Mouse (Mus musculus) liver, postnatal 0 days (tissue): ENCODE measurements around the gene Dll3. TPM values are rescaled to one million over a fixed set of nuclear protein-coding genes. Genes with fewer than 3 reads are reported as not detected.
A peak's percentile ranks its signal among the peaks of the same experiment; 100 is the strongest.

Source experiments
- ATAC-seq: fragments of 200-750 bp; cut with Nextera tagmentation; 2 replicates; pipeline ENCODE4 v1.8.0; 2017; ENCODE audit warnings: mild to moderate bottlenecking, moderate library complexity
- DNase-seq: peaks from one replicate; pipeline ENCODE4 v3.0.0-alpha.2; 2016
- H3K27ac ChIP-seq: fragments of 300-500 bp; sonication (generic); 2 replicates; pipeline ENCODE4 v1.5.1; 2014; ENCODE audit warnings: antibody characterized with exemption, moderate library complexity, mild to moderate bottlenecking, low read depth
- H3K27me3 ChIP-seq: fragments of 300-500 bp; sonication (generic); 2 replicates; pipeline ENCODE4 v1.6.1; 2014; ENCODE audit warnings: low read length, control low read depth, mixed read lengths; ENCODE audit not compliant: insufficient read depth
- H3K36me3 ChIP-seq: fragments of 300-500 bp; sonication (generic); replicated peaks from 2 replicates; pipeline ENCODE4 v1.6.1; 2014; ENCODE audit warnings: mild to moderate bottlenecking, control low read depth, low read length, moderate library complexity, mixed read lengths; ENCODE audit not compliant: insufficient read depth
- H3K4me1 ChIP-seq: fragments of 300-500 bp; sonication (generic); 2 replicates; pipeline ENCODE4 v1.6.1; 2014; ENCODE audit warnings: antibody characterized with exemption, mild to moderate bottlenecking, control low read depth; ENCODE audit not compliant: insufficient read depth
- H3K4me2 ChIP-seq: fragments of 300-500 bp; sonication (generic); 2 replicates; pipeline ENCODE4 v1.6.1; 2014; ENCODE audit warnings: low read depth, mild to moderate bottlenecking, low read length, moderate library complexity, mixed read lengths
- H3K4me3 ChIP-seq: fragments of 300-500 bp; sonication (generic); 2 replicates; pipeline ENCODE4 v1.5.1; 2014; ENCODE audit warnings: low read depth, low read length
- H3K9ac ChIP-seq: fragments of 300-500 bp; sonication (generic); replicated peaks from 2 replicates; pipeline ENCODE4 v1.6.1; 2014; ENCODE audit warnings: mild to moderate bottlenecking, moderate library complexity
- H3K9me3 ChIP-seq: fragments of 300-500 bp; sonication (generic); 2 replicates; pipeline ENCODE4 v1.6.1; 2016; ENCODE audit warnings: mild to moderate bottlenecking, control low read depth, low read length, mixed read lengths
- CTCF ChIP-seq: sonication (generic); IDR thresholded peaks from 2 replicates; pipeline ENCODE4 v1.5.1; 2016; ENCODE audit warnings: antibody characterized with exemption, low read depth
- EP300 ChIP-seq: IDR thresholded peaks from 2 replicates; pipeline ENCODE4 v1.6.1; 2016; ENCODE audit warnings: antibody characterized with exemption, low read depth, mild to moderate bottlenecking
- WGBS: fragments of 180-500 bp; shearing (Covaris S2); extraction: QIAGEN DNeasy Blood & Tissue Kit; methylation state at CpG from one replicate; pipeline ENCODE4 v1.1.7; 2014; ENCODE audit not compliant: insufficient replicate concordance; 5-methylcytosine and 5-hydroxymethylcytosine counted together
- polyA plus RNA-seq: library from polyadenylated mRNA; unstranded; fragments of >200 nt; fragmentation: Nextera tagmentation; extraction: Ambion mirVana; gene quantifications from 2 replicates; pipeline ENCODE4 v1.2.1, GENCODE M21; 2015

Gene Dll3
- polyA plus RNA-seq, 1 experiment from 2014 or later, result not detected

- DNase-seq (no peak), ATAC-seq (no peak)
- no peaks in the 10 kb centered on the region for H3K36me3 ChIP-seq
- H3K27me3 ChIP-seq, result peaks cover 8% of the 10 kb centered on the region; the same call in 1 of the 2 replicates
- WGBS, result 56% methylated on average over 3 of the region's 3 CpGs
- no peaks in the 10 kb centered on the region for H3K9me3 ChIP-seq
- H3K4me1 ChIP-seq, result no peaks in the 10 kb centered on the region
- TF ChIP-seq EP300 (no peak), CTCF (peak; percentile 35)
- no peak overlapping the region for H3K4me2 ChIP-seq
- H3K9ac ChIP-seq, result no peak overlapping the region
- no peak overlapping the region for H3K27ac ChIP-seq
- no peak overlapping the region for H3K4me3 ChIP-seq
These were observed 30.3 kb downstream of the Dll3 start for GRCm38 (mm10) chr7:28271761-28272160.

GRCm38 (mm10) chr7:28269355-28269754 is 32.7 kb downstream of the Dll3 start:
- Histone ChIP-seq H3K36me3 (no peaks in the 10 kb centered on the region), H3K4me1 (no peaks in the 10 kb centered on the region), H3K4me3 (no peak overlapping the region), H3K4me2 (no peak overlapping the region), H3K27ac (no peak overlapping the region), H3K9ac (no peak overlapping the region), H3K9me3 (no peaks in the 10 kb centered on the region), H3K27me3 (peaks cover 8% of the 10 kb centered on the region; the same call in 1 of the 2 replicates)
- ATAC-seq, result no peak
- DNase-seq, result no peak
- no peak for TF ChIP-seq EP300
- TF ChIP-seq CTCF, result peak; percentile 32; the same call in 1 of the 2 replicates
- WGBS, result 86% methylated on average over 12 of the region's 12 CpGs

- no peaks in the 10 kb centered on the region for H3K36me3 ChIP-seq
- DNase-seq, result no peak
- no peak for ATAC-seq
- H3K27me3 ChIP-seq, result peaks cover 8% of the 10 kb centered on the region; the same call in 1 of the 2 replicates
- no peak overlapping the region for H3K27ac ChIP-seq
- peak overlapping the region; percentile 72 for H3K4me2 ChIP-seq
- TF ChIP-seq CTCF (no peak), EP300 (no peak)
- H3K4me3 ChIP-seq, result peak overlapping the region; percentile 54
- 29% methylated on average over 16 of the region's 16 CpGs for WGBS
- peak overlapping the region; percentile 68 for H3K9ac ChIP-seq
- H3K9me3 ChIP-seq, result no peaks in the 10 kb centered on the region
- H3K4me1 ChIP-seq, result no peaks in the 10 kb centered on the region
These were observed 33.5 kb downstream of the Dll3 start for GRCm38 (mm10) chr7:28268576-28268975.

GRCm38 (mm10) chr7:28268042-28268531 is 34.0 kb downstream of the Dll3 start:
- WGBS, result 2% methylated on average over 38 of the region's 62 CpGs
- H3K27ac ChIP-seq, result peak overlapping the region; percentile 39; the same call in 1 of the 2 replicates
- DNase-seq, result peak; percentile 54
- peaks cover 8% of the 10 kb centered on the region; the same call in 1 of the 2 replicates for H3K27me3 ChIP-seq
- peak; percentile 70 for ATAC-seq
- peak overlapping the region; percentile 72 for H3K4me2 ChIP-seq
- TF ChIP-seq CTCF, result no peak
- no peak for TF ChIP-seq EP300
- no peaks in the 10 kb centered on the region for H3K4me1 ChIP-seq
- no peaks in the 10 kb centered on the region for H3K36me3 ChIP-seq
- H3K9ac ChIP-seq, result peak overlapping the region; percentile 68
- H3K4me3 ChIP-seq, result peak overlapping the region; percentile 54
- no peaks in the 10 kb centered on the region for H3K9me3 ChIP-seq

GRCm38 (mm10) chr7:28267129-28268041 is 34.7 kb downstream of the Dll3 start, which contains the start of gene Eid2:
Gene Eid2 (plus strand): TSS chr7:28267881.
- Histone ChIP-seq H3K27ac (peak within 1 kb of the TSS; percentile 39; the same call in 1 of the 2 replicates), H3K9me3 (no peaks in the 10 kb centered on the region), H3K4me1 (no peaks in the 10 kb centered on the region), H3K9ac (peak within 1 kb of the TSS; percentile 68), H3K27me3 (peaks cover 8% of the 10 kb centered on the region; the same call in 1 of the 2 replicates), H3K4me2 (peak within 1 kb of the TSS; percentile 72), H3K4me3 (peak within 1 kb of the TSS; percentile 54), H3K36me3 (no peaks in the 10 kb centered on the region)
- ATAC-seq, result peak; percentile 80
- TF ChIP-seq EP300 (no peak), CTCF (peak; percentile 9; the same call in 1 of the 2 replicates)
- 9% methylated on average over 47 of the region's 57 CpGs for WGBS
- peak; percentile 63 for DNase-seq

- TF ChIP-seq EP300 (no peak), CTCF (no peak)
- DNase-seq (no peak), ATAC-seq (no peak)
- H3K9ac ChIP-seq, result no peak overlapping the region
- peaks cover 8% of the 10 kb centered on the region; the same call in 1 of the 2 replicates for H3K27me3 ChIP-seq
- WGBS, result 74% methylated on average over 13 of the region's 13 CpGs
- H3K36me3 ChIP-seq, result no peaks in the 10 kb centered on the region
- no peaks in the 10 kb centered on the region for H3K9me3 ChIP-seq
- H3K27ac ChIP-seq, result no peak overlapping the region
- no peaks in the 10 kb centered on the region for H3K4me1 ChIP-seq
- no peak overlapping the region for H3K4me3 ChIP-seq
- H3K4me2 ChIP-seq, result no peak overlapping the region
These were observed 36.6 kb downstream of the Dll3 start for GRCm38 (mm10) chr7:28265391-28265790.
